In genomic region chr17:87321673-87322072, GRCm38 (mm10) we compare ENCODE assay signal across 12 mouse cellular contexts. TPM values are rescaled to one million over a fixed set of nuclear protein-coding genes. Genes with fewer than 3 reads are reported as not detected.
DNase-seq lines count a peak whose midpoint lies in the region; ATAC-seq lines count a peak whose summit lies in the region.
"Had no signal": no experiment of that assay in that cellular context is flagged by ENCODE, and none has a peak within 500 bp of the region (broad histone marks: within the 10 kb centered on the region; RNA-seq: fewer than 3 reads in every experiment).

No protein-coding gene starts in this region.

- no peak overlapping the region for H3K27ac ChIP-seq in forebrain, embryonic 13.5 days
- H3K27ac ChIP-seq: heart, embryonic 10.5 days; neural tube, embryonic 12.5 days had no signal

- H3K4me1 ChIP-seq in forebrain, embryonic 13.5 days: peaks cover 8% of the 10 kb centered on the region

- H3K27me3 ChIP-seq in forebrain, embryonic 13.5 days: no peaks in the 10 kb centered on the region
- H3K27me3 ChIP-seq: neural tube, embryonic 12.5 days had no signal

- peak; percentile 57 for ATAC-seq in activated CD4-positive, CD25-positive, alpha-beta regulatory T cell, adult 4 months
- no peak for ATAC-seq in forebrain, embryonic 13.5 days

- no peak overlapping the region for H3K4me3 ChIP-seq in forebrain, embryonic 13.5 days
- H3K4me3 ChIP-seq: heart, embryonic 10.5 days; neural tube, embryonic 12.5 days had no signal

- H3K36me3 ChIP-seq in forebrain, embryonic 13.5 days (ENCODE audit: poor library complexity, severe bottlenecking): no peaks in the 10 kb centered on the region; the same call in 1 of the 2 replicates
- H3K36me3 ChIP-seq: heart, embryonic 10.5 days; neural tube, embryonic 12.5 days had no signal

- no peak overlapping the region for H3K9ac ChIP-seq in forebrain, embryonic 13.5 days
- H3K9ac ChIP-seq: neural tube, embryonic 12.5 days had no signal

- WGBS in forebrain, embryonic 13.5 days: 100% methylated on average over 1 of the region's 1 CpGs

- DNase-seq in cerebellum, adult 9-10 months: peak; percentile 17
- no peak for DNase-seq in cerebellum, postnatal 25 days
- peak; percentile 43 for DNase-seq in lung, postnatal 36 days
- DNase-seq in lung, postnatal 10 days: no peak
- DNase-seq in naive thymus-derived CD4-positive, alpha-beta T cell, adult 2 months (ENCODE audit: low read depth): peak; percentile 59
- no peak for DNase-seq in ovary, adult 18-20 months (ENCODE audit: low spot score)
- DNase-seq: layer of hippocampus, postnatal 36 days; lung, postnatal 14 days had no signal

- no peak overlapping the region for H3K4me2 ChIP-seq in forebrain, embryonic 13.5 days
- H3K4me2 ChIP-seq: neural tube, embryonic 12.5 days had no signal

- no peaks in the 10 kb centered on the region for H3K9me3 ChIP-seq in forebrain, embryonic 13.5 days (replicated peaks)
- H3K9me3 ChIP-seq: heart, embryonic 10.5 days had no signal

RNA-seq across cellular contexts. Expression of gene Ttc7, which starts 39.0 kb away (rescaled TPM):
- 10 to 100 TPM; 21.2 to 24.5 TPM for polyA plus RNA-seq in activated CD4-positive, CD25-positive, alpha-beta regulatory T cell, adult 4 months (2017; shearing (Covaris generic))
- polyA plus RNA-seq in forebrain, embryonic 13.5 days (2015; fragmentation: Nextera tagmentation; extraction: Ambion mirVana): 3.5 and 5.1 TPM in 2 replicates

RNA-seq across cellular contexts. Expression of gene Mcfd2, which starts 55.9 kb away (rescaled TPM):
- 10 to 100 TPM; 24.7 to 33.3 TPM for polyA plus RNA-seq in activated CD4-positive, CD25-positive, alpha-beta regulatory T cell, adult 4 months (2017; shearing (Covaris generic))
- polyA plus RNA-seq in forebrain, embryonic 13.5 days (2015; fragmentation: Nextera tagmentation; extraction: Ambion mirVana): 53.1 and 53.5 TPM in 2 replicates

Comparison
In these comparisons a context has a peak if more than half of its experiments do, and no peak if none do; other contexts are left out.
1. DNase-seq: peak in cerebellum, adult 9-10 months (single experiment), lung, postnatal 36 days (single experiment) and naive thymus-derived CD4-positive, alpha-beta T cell, adult 2 months (single experiment); none in cerebellum, postnatal 25 days (0 of 2), lung, postnatal 10 days (single experiment) and ovary, adult 18-20 months (single experiment).